In genomic region chr17:76703823-76704222, GRCm38 (mm10) we compare ENCODE assay signal across 28 mouse cellular contexts.
"Had no signal": no experiment of that assay in that cellular context is flagged by ENCODE, and none has a peak within 500 bp of the region (broad histone marks: within the 10 kb centered on the region; RNA-seq: fewer than 3 reads in every experiment).

No protein-coding gene starts in this region.

- H3K4me1 ChIP-seq: limb, embryonic 10.5 days; limb, embryonic 12.5 days; limb, embryonic 13.5 days; limb, embryonic 15.5 days; liver, embryonic 12.5 days; liver, embryonic 13.5 days; liver, embryonic 15.5 days; lung, embryonic 15.5 days; megakaryocyte, embryonic 14.5 days; midbrain, embryonic 10.5 days; midbrain, embryonic 12.5 days; midbrain, embryonic 13.5 days; midbrain, embryonic 15.5 days; neural tube, embryonic 12.5 days had no signal

- H3K4me3 ChIP-seq: limb, embryonic 10.5 days; limb, embryonic 12.5 days; limb, embryonic 13.5 days; limb, embryonic 15.5 days; liver, embryonic 12.5 days; liver, embryonic 13.5 days; liver, embryonic 15.5 days; lung, embryonic 15.5 days; megakaryocyte, embryonic 14.5 days; midbrain, embryonic 10.5 days; midbrain, embryonic 12.5 days; midbrain, embryonic 13.5 days; midbrain, embryonic 15.5 days; myocyte; neural tube, embryonic 12.5 days had no signal

- H3K9ac ChIP-seq: limb, embryonic 12.5 days; limb, embryonic 13.5 days; limb, embryonic 15.5 days; liver, embryonic 12.5 days; liver, embryonic 13.5 days; liver, embryonic 14.5 days; liver, embryonic 15.5 days; liver, postnatal 0 days; lung, embryonic 14.5 days; lung, embryonic 15.5 days; midbrain, embryonic 12.5 days; midbrain, embryonic 13.5 days; midbrain, embryonic 15.5 days; neural tube, embryonic 12.5 days had no signal

- H3K9me3 ChIP-seq: limb, embryonic 10.5 days; limb, embryonic 12.5 days; limb, embryonic 13.5 days; limb, embryonic 15.5 days; liver, embryonic 12.5 days; liver, embryonic 13.5 days; liver, embryonic 15.5 days; lung, embryonic 15.5 days; megakaryocyte, embryonic 14.5 days; midbrain, embryonic 10.5 days; midbrain, embryonic 12.5 days; midbrain, embryonic 13.5 days; midbrain, embryonic 15.5 days; neural tube, embryonic 12.5 days had no signal

- H3K36me3 ChIP-seq: limb, embryonic 10.5 days; limb, embryonic 12.5 days; limb, embryonic 13.5 days; limb, embryonic 15.5 days; liver, embryonic 12.5 days; liver, embryonic 13.5 days; liver, embryonic 15.5 days; lung, embryonic 15.5 days; midbrain, embryonic 10.5 days; midbrain, embryonic 12.5 days; midbrain, embryonic 13.5 days; midbrain, embryonic 15.5 days; neural tube, embryonic 12.5 days had no signal

- DNase-seq: left cerebral cortex, postnatal 4 days; liver; liver, embryonic 13.5 days; liver, postnatal 0 days; lung, adult 18-20 months; lung, adult 2 months; lung, embryonic 14.5 days; lung, postnatal 10 days; lung, postnatal 14 days; lung, postnatal 36 days; lung, postnatal 4 days; midbrain, embryonic 14.5 days had no signal

- H3K27ac ChIP-seq: limb, embryonic 10.5 days; limb, embryonic 12.5 days; limb, embryonic 13.5 days; limb, embryonic 15.5 days; liver, embryonic 12.5 days; liver, embryonic 13.5 days; liver, embryonic 14.5 days; liver, embryonic 15.5 days; lung, embryonic 15.5 days; macrophage; midbrain, embryonic 10.5 days; midbrain, embryonic 12.5 days; midbrain, embryonic 13.5 days; midbrain, embryonic 15.5 days; neural tube, embryonic 12.5 days had no signal

- H3K27me3 ChIP-seq: limb, embryonic 12.5 days; limb, embryonic 13.5 days; limb, embryonic 15.5 days; liver, embryonic 12.5 days; liver, embryonic 13.5 days; liver, embryonic 15.5 days; lung, embryonic 15.5 days; megakaryocyte, embryonic 14.5 days; midbrain, embryonic 12.5 days; midbrain, embryonic 13.5 days; midbrain, embryonic 15.5 days; neural tube, embryonic 12.5 days had no signal
